Mouse (Mus musculus): ENCODE results near the gene Rbm18. TPM values are rescaled to one million over a fixed set of nuclear protein-coding genes. Genes with fewer than 3 reads are reported as not detected.

Rbm18 gene
- total RNA-seq, 4 experiments from 2014 or later: 31.0 to 37.1 (median 33.3) TPM

- no peak for DNase-seq (ENCODE audit: low spot score)
These were observed 61.4 kb downstream of the Rbm18 start for GRCm38 (mm10) chr2:36075210-36075609.

- peak; percentile 21 for DNase-seq (ENCODE audit: low spot score)
These were observed 62.8 kb downstream of the Rbm18 start for GRCm38 (mm10) chr2:36073781-36074180.

- DNase-seq (ENCODE audit: low spot score): no peak
These were observed 64.8 kb downstream of the Rbm18 start for GRCm38 (mm10) chr2:36071660-36072305.

- DNase-seq (ENCODE audit: low spot score): no peak
These were observed 69.4 kb downstream of the Rbm18 start for GRCm38 (mm10) chr2:36067132-36067531.

Other genes starting within 250 kb of the Rbm18 start
- 1 to 10 TPM; 1.5 to 2.7 (median 1.8) TPM for gene Ttll11, start 156.9 kb downstream of the Rbm18 start, total RNA-seq (2022)
- 100 to 1,000 TPM; 642 to 707 (median 697) TPM for gene Ndufa8, start 87.4 kb downstream of the Rbm18 start, total RNA-seq (2022)
- gene Morn5, start 87.3 kb downstream of the Rbm18 start, total RNA-seq (2022): not detected
- gene Lhx6, start 31.4 kb downstream of the Rbm18 start, total RNA-seq (2022): 1 to 10 TPM; 2.5 to 6.0 (median 3.3) TPM
- gene Mrrf, start 384 bp downstream of the Rbm18 start, total RNA-seq (2022): 10 to 100 TPM; 40.5 to 44.0 (median 42.3) TPM
- gene Ptgs1, start 93.7 kb upstream of the Rbm18 start, total RNA-seq (2022): 10 to 100 TPM; 10.9 to 23.6 (median 16.1) TPM
- gene Olfr338, start 236.7 kb upstream of the Rbm18 start, total RNA-seq (2022): not detected